Mouse (Mus musculus) C2C12 (cell line): ENCODE results near the gene Pcbd1. TPM values are rescaled to one million over a fixed set of nuclear protein-coding genes. Genes with fewer than 3 reads are reported as not detected.
A peak's percentile ranks its signal among the peaks of the same experiment; 100 is the strongest.
"Not testable (repeated sequence)": the region's sequence is repeated elsewhere in the genome, so short reads cannot be mapped to it uniquely, and the experiment has no call there.

ENCODE experiments used
- H3K27me3 ChIP-seq: one replicate; pipeline ENCODE4 v1.6.1; 2011; ENCODE audit not compliant: control insufficient read depth, insufficient read depth, insufficient read length
- H3K36me3 ChIP-seq: one replicate; pipeline ENCODE4 v1.6.1; 2011; ENCODE audit not compliant: control insufficient read depth, insufficient read depth
- H3K4me3 ChIP-seq: one replicate; pipeline ENCODE4 v1.5.1; 2011; ENCODE audit warnings: mild to moderate bottlenecking, control low read depth; ENCODE audit not compliant: poor library complexity, insufficient read depth, severe bottlenecking
- H3K79me2 ChIP-seq: one replicate; pipeline ENCODE4 v1.6.1; 2011; ENCODE audit not compliant: control insufficient read depth, insufficient read depth
- H3K79me3 ChIP-seq: one replicate; pipeline ENCODE4 v1.6.1; 2011; ENCODE audit warnings: low read depth, control low read depth
- H3ac ChIP-seq: one replicate; pipeline ENCODE3; 2011; ENCODE audit warnings: low read depth; ENCODE audit not compliant: control insufficient read depth, insufficient read length
- CEBPB ChIP-seq: IDR thresholded peaks from one replicate; pipeline ENCODE4 v1.6.1; 2011; ENCODE audit warnings: low read depth, mild to moderate bottlenecking, control low read depth, moderate library complexity
- CTCF ChIP-seq: IDR thresholded peaks from one replicate; pipeline ENCODE4 v1.5.1; 2011; ENCODE audit not compliant: control insufficient read depth, insufficient read depth, insufficient read length
- FOSL1 ChIP-seq: IDR thresholded peaks from one replicate; pipeline ENCODE4 v1.8.0; 2011; ENCODE audit warnings: mild to moderate bottlenecking, low read length; ENCODE audit not compliant: poor library complexity, insufficient read depth, severe bottlenecking
- MAX ChIP-seq: IDR thresholded peaks from one replicate; pipeline ENCODE4 v1.6.1; 2011; ENCODE audit warnings: mild to moderate bottlenecking, control low read depth
- MYOD1 ChIP-seq: IDR thresholded peaks from one replicate; pipeline ENCODE4 v1.6.1; 2011; ENCODE audit warnings: low read depth; ENCODE audit not compliant: control insufficient read depth, insufficient read length
- MYOG ChIP-seq: IDR thresholded peaks from one replicate; pipeline ENCODE4 v1.6.1; 2011; ENCODE audit not compliant: control insufficient read depth, insufficient read length; ENCODE audit errors: extremely low read depth
- USF1 ChIP-seq: IDR thresholded peaks from one replicate; pipeline ENCODE4 v1.6.1; 2011; ENCODE audit warnings: low read depth, mild to moderate bottlenecking, control low read depth, moderate library complexity
- polyA plus RNA-seq: library from polyadenylated mRNA; unstranded; fragments of >200 nt; fragmentation: generic; extraction: Trizol; gene quantifications from one replicate; pipeline ENCODE4 v1.2.1, GENCODE M21; 2012; ENCODE audit warnings: missing spikeins

The Pcbd1 gene
- polyA plus RNA-seq, 1 experiment, result 0.28 TPM

DNA sequence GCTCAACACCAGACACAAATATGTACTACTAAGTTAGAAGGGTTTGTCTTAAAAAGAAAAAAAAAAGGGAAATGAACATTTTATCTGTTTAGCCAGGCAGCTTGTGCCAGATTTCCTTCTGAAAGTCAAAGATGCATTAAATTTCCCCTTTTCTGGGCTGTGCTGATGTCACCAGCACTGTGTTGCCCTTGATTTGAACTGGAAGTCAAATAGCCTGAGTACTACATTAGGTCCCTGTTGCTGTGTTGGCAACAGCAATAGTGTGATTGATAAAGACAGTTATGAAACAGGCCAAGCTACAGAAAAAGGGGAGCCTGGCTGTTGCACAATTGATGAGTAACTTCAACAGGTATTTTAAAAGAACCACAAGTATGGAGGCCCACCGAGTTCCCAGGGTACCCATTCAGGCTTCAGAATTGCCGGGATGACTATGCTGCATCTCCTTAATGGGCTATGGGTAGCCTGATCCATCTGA, 25.2 kb downstream of the Pcbd1 start:
- no peak overlapping the region for H3ac ChIP-seq
- peaks cover 6% of the 10 kb centered on the region for H3K79me2 ChIP-seq
- H3K36me3 ChIP-seq, result peaks cover 60% of the 10 kb centered on the region
- H3K4me3 ChIP-seq, result no peak overlapping the region
- H3K79me3 ChIP-seq, result no peaks in the 10 kb centered on the region
- no peaks in the 10 kb centered on the region for H3K27me3 ChIP-seq
- TF ChIP-seq MAX (no peak), CEBPB (peak; percentile 88)

DNA sequence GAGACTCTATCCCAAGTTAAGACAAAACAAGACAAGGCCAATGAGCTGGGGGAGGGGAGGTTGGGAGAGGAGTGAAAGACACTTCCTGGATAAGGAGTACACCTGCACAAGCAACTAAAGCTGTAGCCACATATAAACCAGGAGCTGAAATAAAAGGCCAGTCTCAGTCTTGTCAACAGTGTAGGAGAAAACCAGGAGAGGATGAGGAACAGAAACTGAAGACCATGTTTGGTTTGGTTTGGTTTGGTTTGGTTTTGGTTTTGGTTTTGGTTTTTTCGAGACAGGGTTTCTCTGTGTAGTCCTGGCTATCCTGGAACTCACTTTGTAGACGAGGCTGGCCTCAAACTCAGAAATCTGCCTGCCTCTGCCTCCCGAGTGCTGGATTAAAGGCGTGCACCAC, 32.6 kb downstream of the Pcbd1 start:
- H3K36me3 ChIP-seq, result peaks cover 43% of the 10 kb centered on the region
- H3K4me3 ChIP-seq, H3ac ChIP-seq, H3K79me3 ChIP-seq, H3K27me3 ChIP-seq: not testable (repeated sequence)
- peaks cover 14% of the 10 kb centered on the region for H3K79me2 ChIP-seq

GRCm38 (mm10) chr10:61123276-61123913, 34.3 kb downstream of the Pcbd1 start:
- peaks cover 2% of the 10 kb centered on the region for H3K79me3 ChIP-seq
- H3K79me2 ChIP-seq, result peaks cover 30% of the 10 kb centered on the region
- H3K4me3 ChIP-seq, result no peak overlapping the region
- H3ac ChIP-seq, result no peak overlapping the region
- H3K27me3 ChIP-seq, result no peaks in the 10 kb centered on the region
- H3K36me3 ChIP-seq, result peaks cover 44% of the 10 kb centered on the region
- TF ChIP-seq MYOG (no peak), MAX (no peak), CEBPB (no peak), USF1 (no peak), FOSL1 (no peak), CTCF (no peak), MYOD1 (no peak)

- H3K36me3 ChIP-seq, result peaks cover 37% of the 10 kb centered on the region
- no peak overlapping the region for H3K4me3 ChIP-seq
- H3K79me2 ChIP-seq, result peaks cover 33% of the 10 kb centered on the region
These were observed 35.3 kb downstream of the Pcbd1 start for GRCm38 (mm10) chr10:61124462-61124861.

DNA sequence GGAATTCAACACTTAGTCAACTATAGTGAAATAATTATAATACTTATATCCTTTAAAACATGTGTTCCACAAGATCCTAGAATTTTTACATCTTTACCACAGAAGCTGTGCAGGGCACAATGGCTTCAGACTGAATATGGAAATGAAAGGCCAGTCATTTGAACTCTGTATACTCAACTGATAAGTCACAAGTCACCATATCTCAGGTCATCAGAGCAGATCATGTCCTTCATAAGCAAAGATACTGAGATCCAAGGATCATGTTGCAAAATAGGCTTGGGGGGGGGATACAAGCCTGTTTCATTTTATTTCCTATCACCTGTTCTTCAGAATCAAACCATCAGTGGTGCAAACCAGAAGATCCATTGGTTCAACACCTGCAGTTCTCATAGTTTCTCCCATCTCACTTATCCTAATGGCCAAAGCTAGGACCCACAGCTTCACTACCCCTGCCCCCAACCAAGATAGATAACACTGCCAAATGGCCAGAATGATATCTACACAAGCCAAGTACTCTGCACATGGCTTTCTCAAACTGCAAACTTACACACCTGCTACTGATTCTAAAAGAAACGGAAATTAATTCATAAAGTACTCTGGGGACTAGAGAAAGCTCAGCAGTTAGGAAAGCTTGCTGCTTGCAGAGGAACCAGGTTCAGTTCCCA, 39.7 kb downstream of the Pcbd1 start:
- no peak for TF ChIP-seq MAX
- TF ChIP-seq MYOD1, result no peak
- TF ChIP-seq USF1, result no peak
- no peak for TF ChIP-seq FOSL1
- TF ChIP-seq MYOG, result no peak
- no peak for TF ChIP-seq CEBPB
- TF ChIP-seq CTCF, result no peak
- H3ac ChIP-seq, result no peak overlapping the region
- H3K79me3 ChIP-seq, result peaks cover 8% of the 10 kb centered on the region
- no peak overlapping the region for H3K4me3 ChIP-seq
- no peaks in the 10 kb centered on the region for H3K27me3 ChIP-seq
- H3K79me2 ChIP-seq, result peaks cover 59% of the 10 kb centered on the region
- peaks cover 25% of the 10 kb centered on the region for H3K36me3 ChIP-seq

More at GRCm38 (mm10) chr10:61124462-61124861, 35.3 kb downstream of the Pcbd1 start:
- TF ChIP-seq CTCF, result no peak
- no peak for TF ChIP-seq USF1
- no peak for TF ChIP-seq CEBPB
- TF ChIP-seq FOSL1, result no peak
- TF ChIP-seq MAX, result no peak
- no peak for TF ChIP-seq MYOG
- TF ChIP-seq MYOD1, result no peak
- H3K79me3 ChIP-seq, result peaks cover 2% of the 10 kb centered on the region
- H3K27me3 ChIP-seq, result no peaks in the 10 kb centered on the region
- no peak overlapping the region for H3ac ChIP-seq

- peaks cover 75% of the 10 kb centered on the region for H3K79me2 ChIP-seq
- no peak overlapping the region for H3K4me3 ChIP-seq
- H3K79me3 ChIP-seq, result peaks cover 10% of the 10 kb centered on the region
- no peak for TF ChIP-seq MYOD1
- no peak for TF ChIP-seq MYOG
- TF ChIP-seq FOSL1, result peak; percentile 39
- TF ChIP-seq CEBPB, result peak; percentile 35
- no peak overlapping the region for H3ac ChIP-seq
- H3K27me3 ChIP-seq, result no peaks in the 10 kb centered on the region
- peaks cover 19% of the 10 kb centered on the region for H3K36me3 ChIP-seq
These were observed 41.8 kb downstream of the Pcbd1 start for GRCm38 (mm10) chr10:61130959-61131358.
